Mouse (Mus musculus) embryo, embryonic 10 days (tissue): ENCODE measurements around the gene Vmn2r80.
"Not testable (repeated sequence)": the region's sequence is repeated elsewhere in the genome, so short reads cannot be mapped to it uniquely, and the experiment has no call there.

Experiments used
- DNase-seq: peaks from one replicate; pipeline ENCODE4 v3.0.0-alpha.2; 2015; ENCODE audit warnings: low spot score

Vmn2r80 gene

GRCm38 (mm10) chr10:79148469-79148868 is at the start of gene Vmn2r80:
Vmn2r80 (plus strand) TSS chr10:79148769.
- DNase-seq = not testable (repeated sequence)

- DNase-seq = peak; percentile 68
These were observed 42.0 kb upstream of the Vmn2r80 start for GRCm38 (mm10) chr10:79106325-79107282.

GRCm38 (mm10) chr10:79107531-79107930 is 41.0 kb upstream of the Vmn2r80 start:
- no peak for DNase-seq

- no peak for DNase-seq
These were observed 39.4 kb upstream of the Vmn2r80 start for GRCm38 (mm10) chr10:79109156-79109555.

- no peak for DNase-seq
These were observed 38.1 kb upstream of the Vmn2r80 start for GRCm38 (mm10) chr10:79110482-79110881.

GRCm38 (mm10) chr10:79115085-79115484 is 33.5 kb upstream of the Vmn2r80 start:
- DNase-seq = no peak

GRCm38 (mm10) chr10:79116125-79116849 is 32.3 kb upstream of the Vmn2r80 start:
- peak; percentile 92 for DNase-seq

- no peak for DNase-seq
These were observed 3.0 kb downstream of the Vmn2r80 start for GRCm38 (mm10) chr10:79151602-79152001.

- DNase-seq = not testable (repeated sequence)
These were observed 51.4 kb downstream of the Vmn2r80 start for GRCm38 (mm10) chr10:79199973-79200372.

GRCm38 (mm10) chr10:79220432-79220831 is 71.9 kb downstream of the Vmn2r80 start:
- DNase-seq = no peak

GRCm38 (mm10) chr10:79221606-79222005 is 73.0 kb downstream of the Vmn2r80 start:
- no peak for DNase-seq

GRCm38 (mm10) chr10:79222214-79222613 is 73.6 kb downstream of the Vmn2r80 start:
- no peak for DNase-seq
